Mouse (Mus musculus) right cerebral cortex, postnatal 25 days (tissue): ENCODE results near the gene Isg20.

Experiments used
- DNase-seq: peaks from one replicate; pipeline ENCODE4 v3.0.0; 2022

The Isg20 gene

DNA sequence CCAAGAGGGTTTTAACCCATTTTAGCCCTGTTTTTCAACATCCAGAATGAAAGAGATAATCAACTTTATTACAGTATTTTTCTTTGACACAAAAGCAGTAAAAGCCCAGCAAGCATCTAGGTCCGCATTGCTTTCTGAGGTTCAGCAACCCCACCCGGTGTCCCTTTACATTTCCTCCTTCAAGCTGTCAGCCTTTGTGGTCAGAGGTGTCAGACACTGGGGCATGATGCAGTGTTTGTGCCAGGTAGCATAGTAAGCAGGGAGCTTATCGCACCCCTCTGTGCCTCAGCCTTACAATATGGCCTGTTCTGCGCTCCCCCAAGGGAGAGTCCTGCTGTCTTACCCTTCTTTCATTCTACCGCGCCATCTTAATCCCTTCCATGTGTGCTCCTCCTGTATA is 4.2 kb upstream of the Isg20 start:
- DNase-seq, result no peak

DNA sequence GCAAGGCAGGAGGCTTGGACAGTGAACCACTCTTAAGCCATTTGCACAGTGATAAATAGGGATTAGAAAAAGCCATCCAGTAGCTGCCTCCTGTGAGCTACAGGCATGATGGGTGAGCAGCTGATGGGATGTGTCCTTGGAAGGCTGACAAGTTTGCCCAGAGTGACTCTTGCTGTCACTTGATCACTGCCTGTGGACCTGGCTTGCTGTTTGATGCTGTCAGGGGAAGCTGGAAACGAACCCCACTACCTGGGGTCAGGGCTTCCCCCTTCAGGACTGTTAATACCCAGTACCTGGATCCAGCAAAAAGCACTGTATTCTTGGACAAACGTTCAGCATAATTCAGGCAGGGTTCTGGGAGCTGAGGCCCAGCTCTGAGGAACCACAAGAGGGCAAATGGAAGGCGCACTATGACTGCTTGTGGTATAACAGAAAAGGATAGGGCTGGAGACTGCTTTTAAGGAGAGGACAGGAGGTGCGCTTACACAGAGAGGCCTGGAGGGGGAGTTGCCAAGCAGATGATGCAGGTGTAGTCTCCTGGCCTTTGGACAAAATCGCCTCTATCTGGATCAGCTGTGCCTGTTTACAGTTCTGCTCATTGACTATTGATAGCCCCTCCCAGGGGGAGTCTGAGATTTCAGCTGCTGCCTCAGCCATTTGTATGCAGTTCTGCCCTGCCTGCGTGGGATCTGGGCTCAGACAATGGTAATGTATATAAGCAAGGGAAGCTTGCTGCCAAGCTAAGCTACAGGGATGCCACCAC is 2.7 kb upstream of the Isg20 start:
- DNase-seq, result no peak

DNA sequence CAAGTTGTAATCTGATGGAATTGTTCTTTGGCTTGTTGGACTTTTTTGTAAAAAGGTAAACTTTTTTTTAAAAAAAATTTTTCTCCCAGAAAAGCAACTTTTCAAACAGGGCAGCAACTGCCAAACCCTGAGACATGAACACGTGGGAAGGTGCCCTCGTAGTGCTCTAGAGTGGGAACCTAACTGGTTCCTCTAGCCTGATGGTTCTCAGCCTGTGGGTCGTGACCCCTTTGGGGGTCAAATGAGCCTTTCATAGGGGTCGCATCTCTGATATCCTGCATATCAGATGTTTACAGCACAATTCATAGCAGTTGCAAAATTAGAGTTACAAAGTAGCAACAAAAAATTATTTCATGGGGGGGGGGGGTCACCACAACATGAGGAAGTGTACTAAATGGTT is 2.0 kb upstream of the Isg20 start:
- DNase-seq, result no peak

DNA sequence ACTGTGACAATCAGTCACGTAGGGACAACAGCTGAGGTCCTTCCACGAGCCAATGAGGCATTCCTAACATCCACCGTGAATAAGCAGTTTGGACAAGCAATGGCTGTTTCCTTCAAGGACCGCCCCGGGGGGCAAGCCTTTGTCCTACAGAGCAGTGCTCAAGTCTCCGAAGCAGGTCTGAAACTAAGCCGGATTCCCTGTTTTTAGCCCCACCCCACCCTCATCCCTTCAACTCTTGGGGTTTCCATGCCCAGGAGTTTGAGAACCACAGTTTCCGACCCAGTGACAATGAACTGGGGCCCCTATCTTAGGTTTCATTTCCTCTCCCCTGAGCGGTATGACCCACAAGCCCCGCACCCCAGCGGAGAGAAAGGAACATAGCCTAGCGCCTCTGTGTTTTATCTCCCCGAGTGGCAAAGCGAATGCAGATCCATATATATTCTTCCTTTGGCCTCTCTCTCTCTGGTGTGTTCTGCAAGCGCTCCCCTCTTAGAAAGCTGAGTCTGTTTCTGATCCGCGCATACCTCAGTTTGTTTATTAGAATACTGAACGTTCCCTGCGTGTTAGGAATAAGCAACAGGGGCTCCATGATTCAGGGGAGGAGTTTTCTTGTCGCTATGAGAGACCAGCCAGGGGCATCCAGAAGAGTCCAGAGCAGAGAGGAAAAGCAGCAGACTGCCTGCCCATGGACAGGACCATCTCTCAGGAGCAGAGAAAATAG is 811 bp upstream of the Isg20 start:
- DNase-seq, result no peak

DNA sequence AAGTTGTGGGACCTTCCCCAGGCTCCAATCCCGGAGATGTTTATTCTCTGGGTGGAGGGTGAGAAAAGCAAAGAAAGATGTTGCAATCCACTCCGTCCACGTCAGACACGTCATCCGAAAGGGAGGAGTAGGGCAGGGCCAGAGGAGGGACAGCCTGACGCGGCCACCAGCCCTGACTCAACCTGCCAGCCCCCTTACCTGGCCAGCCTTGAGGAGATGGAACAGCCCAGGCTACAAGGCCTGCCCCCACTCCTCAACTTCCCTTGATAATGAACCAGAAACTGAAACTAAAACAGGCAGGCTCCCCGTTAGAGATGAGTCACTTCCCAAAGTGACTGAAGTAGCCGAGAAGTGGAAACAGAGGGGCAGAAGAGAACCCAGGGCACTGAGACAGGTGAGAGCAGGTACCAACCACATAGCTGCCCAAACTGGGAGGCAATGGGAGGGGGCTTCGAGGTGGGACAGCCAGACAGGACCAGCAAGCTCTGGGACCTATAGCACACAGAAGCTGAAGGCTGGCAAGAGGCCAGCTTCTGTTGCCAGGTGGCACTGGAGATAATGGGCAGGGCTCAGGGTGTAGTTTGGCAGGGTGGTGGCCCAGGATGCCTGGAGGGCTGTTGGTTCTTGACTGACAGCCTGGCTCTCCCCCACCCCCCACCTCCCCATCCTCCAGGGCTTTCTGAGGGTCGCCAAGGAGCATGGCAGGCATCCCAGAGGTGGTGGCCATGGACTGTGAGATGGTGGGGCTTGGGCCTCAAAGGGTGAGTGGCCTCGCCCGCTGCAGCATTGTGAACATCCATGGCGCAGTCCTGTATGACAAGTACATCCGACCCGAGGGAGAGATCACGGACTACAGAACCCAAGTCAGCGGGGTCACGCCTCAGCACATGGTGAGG is 673 bp downstream of the Isg20 start:
- no peak for DNase-seq

DNA sequence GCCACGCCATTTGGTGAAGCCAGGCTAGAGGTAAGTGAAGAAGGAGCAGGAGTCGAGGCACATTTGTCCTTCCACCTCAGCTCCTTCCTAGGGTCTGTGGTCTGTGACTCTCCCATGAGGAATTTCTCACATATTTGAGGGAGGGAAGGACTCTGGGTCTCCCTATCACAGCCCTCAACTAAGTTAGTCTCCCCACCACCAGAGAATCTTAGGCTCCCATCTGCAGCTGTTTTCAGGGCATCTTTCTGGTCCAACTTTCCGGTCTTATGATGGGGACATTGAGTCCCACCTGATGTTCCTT is 1.3 kb downstream of the Isg20 start:
- no peak for DNase-seq

DNA sequence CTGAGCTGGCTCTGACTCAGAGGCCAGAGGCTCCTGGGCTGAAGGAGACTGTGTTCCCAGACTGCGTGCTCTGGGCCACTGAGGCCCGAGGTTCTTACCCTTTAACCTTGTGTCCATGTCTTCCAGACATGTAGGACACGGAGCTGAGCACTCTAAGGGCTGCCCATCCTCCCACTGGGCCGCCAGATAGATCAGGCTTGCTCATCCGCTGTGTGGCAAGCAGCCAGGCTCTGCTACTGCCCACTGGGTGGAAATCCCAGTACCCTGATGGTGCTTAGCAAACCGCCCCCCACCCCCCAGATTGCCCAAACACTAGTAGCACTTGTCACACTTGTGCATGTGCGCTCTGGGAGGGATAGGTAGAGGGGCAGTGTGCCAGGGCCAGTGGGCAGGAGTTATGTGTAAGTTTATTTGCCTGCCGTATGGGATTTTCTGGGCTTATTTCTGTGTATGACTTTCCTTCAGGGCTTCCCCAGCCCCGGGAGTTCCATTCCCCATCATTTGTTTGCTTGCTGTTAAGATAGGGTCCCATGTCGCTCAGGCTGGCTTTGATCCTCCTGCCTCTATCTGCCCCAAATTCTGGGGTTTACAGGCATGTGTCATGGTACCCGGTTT is 1.8 kb downstream of the Isg20 start:
- DNase-seq, result no peak

DNA sequence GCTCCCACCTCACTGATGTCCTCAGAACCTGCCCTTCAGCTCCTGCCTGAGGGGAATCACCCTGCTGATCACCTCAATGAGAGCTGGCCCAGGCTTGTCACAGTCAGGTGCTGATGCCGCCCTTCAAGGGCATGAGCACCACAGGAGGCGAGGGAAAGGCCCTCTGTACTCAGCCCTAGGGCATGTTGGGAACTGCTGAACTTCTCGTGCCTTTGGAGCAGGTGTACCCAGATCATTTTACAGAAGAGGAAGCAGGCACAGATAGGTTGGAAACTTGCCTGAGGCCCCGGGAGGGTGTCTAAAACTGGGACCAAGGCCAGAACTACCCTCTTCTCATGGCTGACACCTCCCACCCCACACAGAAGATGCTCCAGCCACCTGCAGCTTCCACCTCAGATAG is 5.5 kb downstream of the Isg20 start:
- DNase-seq, result no peak

DNA sequence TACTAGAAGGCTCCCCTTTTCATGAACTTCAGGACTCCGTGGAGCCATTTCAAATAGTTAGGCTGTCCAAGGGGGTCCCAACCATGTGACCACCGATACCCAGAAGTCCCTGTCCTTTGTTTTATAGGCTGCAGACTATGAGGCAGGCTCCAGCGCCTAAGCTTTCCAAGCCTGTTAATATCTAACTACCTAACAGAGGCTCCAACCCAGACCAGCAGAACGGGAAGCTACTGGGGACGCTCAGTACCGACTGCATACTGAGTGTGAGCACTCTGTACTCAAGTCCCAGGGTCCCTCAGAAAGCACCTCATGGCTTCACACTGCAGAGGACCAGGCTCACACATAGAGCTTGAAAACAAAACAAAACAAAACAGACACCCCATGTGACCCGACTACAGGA is 9.3 kb downstream of the Isg20 start:
- DNase-seq, result no peak

DNA sequence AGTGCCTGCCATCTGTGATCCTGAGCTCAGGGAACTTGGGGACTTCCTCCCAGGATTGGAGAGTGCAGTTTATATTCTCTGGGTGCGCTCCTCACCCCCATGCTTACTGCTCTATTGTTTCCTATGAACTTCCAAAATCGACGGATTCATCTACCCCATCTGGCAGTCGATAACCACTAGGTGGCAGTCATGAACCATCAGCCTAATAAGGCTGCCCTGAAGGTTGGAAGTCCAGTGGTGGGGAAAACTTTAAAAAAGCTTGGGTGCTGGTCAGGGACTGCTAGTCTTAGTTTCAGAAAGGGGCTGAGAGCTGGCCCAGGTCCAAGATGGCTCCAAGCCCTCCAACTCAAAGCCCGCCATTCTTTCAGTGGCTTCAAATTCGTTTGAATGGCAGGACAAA is 11.1 kb downstream of the Isg20 start:
- peak; percentile 52 for DNase-seq

DNA sequence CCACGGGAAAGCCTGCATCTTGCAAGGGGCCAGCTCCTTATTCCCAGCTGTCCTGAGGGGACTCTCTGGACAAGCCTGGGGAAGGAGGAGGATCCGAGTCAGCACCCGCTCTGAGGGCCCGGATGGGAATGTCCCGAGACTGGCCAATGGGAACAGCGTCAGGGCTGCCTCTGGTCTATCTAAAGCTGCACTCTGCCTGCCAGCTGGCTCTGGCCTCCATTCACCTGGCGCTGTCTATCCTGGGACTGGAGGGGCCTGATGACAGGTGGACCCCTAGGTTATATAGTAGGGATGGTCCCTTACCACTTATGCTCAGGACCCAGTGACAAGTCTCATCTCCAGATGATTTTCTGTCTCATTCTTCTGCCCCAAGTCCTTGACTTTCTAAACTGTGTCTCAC is 11.6 kb downstream of the Isg20 start:
- DNase-seq, result no peak

DNA sequence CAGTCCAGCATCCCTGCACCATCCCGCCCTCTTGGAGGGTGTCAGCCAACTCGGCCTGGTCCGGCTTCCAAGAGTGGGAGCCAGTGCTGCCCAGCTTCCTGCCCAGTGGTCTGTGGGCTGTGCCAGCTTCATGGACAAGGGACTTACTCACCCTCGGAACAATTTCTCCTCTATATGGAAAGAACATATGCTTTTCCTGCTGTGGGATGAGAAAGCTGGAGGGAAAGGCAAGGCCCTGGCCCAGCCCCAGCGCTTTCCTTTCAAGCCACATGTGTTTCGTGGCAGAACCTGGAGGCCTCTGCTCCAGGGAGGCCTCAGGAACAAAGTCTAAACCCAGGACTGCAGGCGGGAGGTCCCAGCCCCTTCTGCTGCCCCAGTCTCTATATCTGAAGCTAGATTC is 12.5 kb downstream of the Isg20 start:
- DNase-seq, result no peak

DNA sequence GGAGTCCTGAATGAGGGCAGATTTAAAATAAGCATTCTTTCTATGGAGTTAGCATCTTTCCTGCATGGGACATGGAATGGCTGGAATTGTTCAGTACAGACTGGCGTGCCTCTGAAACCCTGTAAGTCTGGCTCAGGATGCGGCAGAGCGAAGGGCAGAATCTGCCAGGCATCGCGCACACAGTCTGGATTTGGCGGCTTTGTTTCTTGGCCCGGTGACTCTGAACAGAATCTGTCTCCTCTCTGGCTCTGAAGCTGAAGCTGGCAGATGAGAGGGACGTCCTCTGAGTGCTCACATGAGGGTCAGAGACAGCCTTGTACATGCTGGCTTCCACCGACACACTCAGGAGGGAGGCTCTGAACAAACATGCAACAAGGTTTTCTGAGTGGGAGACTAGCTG is 12.9 kb downstream of the Isg20 start:
- DNase-seq, result no peak

DNA sequence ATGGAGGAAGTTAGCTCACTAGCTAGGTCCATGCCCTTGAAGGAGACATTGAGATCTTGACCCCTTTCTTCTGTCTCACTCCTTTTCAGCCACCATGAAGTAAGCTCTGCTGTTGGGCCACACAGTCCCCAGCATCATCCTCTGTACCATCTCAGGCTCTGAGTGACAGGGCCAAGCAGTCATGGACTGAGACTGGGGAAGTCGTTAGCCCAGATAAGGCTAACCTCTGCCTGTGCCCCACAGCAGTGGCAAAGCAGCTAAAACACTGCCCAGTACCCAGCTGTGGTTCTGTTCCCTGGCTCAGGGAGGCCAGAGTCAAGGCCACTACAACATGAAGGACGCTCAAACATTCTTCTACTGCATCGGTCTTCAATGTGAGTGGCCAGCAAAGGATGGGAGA is 14.0 kb downstream of the Isg20 start:
- DNase-seq, result no peak

DNA sequence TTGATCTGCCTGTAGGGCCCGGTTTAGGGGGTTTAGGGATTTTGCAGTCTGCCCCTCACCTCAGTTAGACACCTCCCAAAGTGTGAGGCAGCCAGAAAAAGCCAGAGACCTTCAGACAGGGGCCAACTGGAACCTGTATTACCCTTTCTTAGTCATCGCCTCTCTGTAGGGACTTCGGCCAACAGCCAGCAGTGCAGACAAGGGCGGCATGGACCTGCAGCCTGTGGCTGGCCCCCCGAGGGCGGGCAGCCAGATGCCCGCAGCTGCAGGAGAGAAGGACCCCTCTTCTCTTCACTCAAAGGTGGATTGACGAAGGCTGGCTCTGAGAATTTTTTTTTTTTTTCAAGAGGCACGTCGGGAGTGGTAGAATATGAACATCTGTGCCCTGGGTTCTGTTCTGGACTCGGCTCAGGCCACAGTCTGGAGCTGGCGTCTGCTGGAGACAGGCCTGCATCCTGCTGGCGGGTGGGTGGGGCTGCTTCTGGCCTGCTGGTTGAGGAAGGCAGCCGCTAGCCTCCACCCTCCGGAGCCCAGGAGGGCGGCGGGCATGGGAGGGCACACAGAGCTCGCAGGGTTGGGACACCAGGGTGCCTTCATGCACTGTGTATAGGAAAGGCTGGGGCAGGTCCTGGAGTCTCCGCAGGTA is 25.9 kb downstream of the Isg20 start:
- no peak for DNase-seq

DNA sequence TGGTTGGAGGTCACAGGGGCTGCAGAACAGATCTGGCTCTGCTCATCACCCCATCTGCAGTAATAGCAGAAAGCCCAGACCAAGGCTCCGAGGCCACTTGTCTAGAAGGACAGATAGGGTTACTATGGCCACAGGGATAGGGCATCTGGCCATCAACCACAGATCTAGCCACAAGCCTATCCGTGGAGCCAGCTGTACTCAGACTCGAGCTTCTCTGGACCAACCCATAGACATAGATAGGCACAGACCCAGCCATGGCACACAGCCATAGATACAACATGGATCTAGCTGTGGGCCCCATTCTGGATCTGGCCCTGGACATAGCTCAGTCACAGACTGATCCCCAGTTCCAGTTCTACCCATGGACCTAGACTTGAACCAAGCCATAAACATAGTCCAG is 27.7 kb downstream of the Isg20 start:
- no peak for DNase-seq

DNA sequence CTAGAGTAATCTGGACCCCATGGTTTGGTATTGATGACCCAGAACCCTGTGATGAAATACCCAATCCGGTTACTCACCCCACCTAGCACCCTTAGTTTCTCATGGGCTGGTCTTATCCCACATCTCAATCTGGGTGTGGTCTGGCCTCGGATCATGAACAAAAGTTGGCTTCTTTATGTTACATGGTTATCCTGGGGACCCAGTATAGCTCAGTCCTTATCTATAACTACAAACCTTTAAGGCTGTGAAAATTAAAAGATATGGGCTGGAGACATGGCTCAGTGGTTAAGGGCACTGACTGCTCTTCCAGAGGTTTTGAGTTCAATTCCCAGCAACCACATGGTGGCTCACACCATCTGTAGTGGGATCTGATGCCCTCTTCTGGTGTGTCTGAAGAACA is 29.3 kb downstream of the Isg20 start:
- DNase-seq, result no peak

DNA sequence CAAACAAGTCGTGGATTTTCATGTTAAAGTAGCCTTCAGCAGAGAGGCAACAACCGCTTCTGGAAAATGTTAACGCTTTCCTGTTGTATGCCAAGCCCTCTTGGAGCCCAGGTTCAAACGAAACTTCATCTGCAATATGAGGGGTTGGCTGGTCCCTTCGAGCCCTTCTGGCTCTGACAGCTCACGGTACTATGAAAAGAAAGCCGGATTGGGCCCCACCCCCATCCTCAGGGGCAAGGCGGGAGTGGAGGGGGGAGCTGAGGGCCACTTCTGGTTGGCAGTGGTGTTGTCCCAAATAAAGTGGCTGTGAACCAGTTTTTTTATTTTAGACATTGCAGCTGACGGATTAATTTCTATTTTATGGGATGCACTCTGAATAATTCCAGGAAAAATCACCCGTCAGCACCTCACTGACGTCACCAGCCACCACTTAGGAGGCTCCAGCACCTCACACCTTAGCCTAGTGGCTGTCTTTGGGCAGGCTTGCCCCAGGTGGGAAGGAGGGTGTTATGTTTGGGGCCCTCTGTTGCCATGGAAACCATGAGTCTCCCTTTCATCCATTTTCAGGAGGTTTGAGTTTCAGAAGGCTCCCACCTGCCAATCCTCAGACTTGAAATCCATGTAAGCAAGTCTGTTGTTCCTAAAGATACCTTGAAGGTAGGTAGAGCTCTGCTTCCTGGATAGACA is 40.8 kb downstream of the Isg20 start:
- DNase-seq, result no peak

DNA sequence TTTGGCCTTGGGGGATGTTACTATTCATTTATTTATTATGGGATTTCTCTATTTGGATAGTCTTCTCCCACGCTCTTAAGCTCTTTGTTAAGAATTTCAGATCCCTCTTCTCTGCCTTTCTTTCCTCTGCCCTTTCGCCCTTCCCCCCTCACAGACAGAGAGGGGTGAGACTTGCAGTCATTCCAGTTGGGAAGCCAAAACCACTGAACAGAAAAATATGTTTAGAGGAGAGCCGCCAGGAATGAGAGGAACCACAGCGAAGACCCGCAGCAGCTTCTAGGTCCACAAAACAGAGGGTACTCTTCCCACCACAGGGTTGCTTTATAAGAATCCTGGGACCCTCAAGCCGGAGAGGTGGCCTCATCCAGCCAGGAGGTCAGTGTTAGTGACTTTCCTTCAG is 41.4 kb downstream of the Isg20 start:
- DNase-seq, result no peak

DNA sequence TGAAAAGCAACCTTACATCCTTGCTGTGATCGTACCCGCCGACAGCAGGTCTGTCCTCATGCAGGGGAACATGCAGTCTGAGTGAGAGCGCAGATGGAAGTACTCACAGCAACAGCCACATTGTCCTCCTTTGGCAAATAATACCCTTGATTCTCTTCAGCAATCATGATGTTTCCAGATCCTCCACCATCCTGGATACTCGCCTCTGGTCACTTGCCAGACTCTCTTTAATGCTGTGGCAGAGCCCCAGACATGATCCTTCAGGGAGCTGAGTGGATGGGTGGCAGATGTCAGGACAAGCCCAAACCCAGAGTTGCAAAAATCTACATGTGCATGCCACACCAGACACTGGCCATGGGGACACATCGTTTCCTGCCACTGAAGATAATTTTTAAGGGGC is 41.9 kb downstream of the Isg20 start:
- no peak for DNase-seq

DNA sequence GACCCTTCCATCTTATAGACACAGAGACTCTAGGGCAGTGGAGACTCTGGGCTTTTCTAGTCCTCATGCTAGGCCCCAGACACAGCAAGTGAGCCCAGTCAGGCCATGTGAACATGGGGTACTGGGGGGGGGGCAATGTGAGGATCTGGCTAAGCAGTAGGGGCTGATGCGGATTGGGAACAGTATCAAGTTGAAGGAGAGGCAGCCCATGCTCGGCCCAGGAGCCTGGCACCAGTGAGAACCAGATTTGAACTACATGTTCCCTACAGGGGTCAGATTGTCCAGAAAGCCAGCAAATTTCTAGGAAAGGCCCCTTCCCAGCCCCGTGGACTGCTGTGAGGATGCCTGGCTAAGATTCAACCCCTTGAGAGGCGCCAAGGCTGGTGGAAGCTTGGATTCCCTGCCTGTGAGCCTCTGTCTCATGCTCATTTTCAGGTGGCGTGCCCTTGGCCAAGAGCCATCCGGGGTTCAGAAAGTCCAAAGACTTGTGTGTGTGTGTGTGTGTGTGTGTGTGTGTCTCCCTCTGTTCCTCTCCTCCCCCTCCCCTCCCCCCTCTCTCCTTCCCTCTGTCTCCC is 45.4 kb downstream of the Isg20 start:
- DNase-seq, result no peak

DNA sequence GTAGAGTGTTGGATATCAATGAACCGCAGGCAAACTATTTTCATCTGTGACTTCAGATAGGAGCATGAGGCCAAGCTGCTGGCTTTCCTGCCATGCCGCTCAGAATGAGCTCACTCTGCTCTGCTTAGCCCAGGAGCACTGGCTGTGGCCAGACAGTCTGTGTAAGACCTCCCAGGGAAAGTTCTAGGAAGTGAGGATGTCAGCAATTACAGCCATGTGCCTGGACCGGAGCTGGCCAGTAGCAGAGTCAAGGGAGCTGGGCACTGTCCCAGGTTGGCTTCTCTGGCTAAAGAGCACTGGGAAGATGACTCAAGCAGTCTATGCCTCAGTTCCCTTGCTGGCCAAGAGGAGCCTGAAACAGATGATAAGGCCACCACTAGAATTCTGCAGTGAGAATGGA is 50.7 kb downstream of the Isg20 start:
- no peak for DNase-seq
